Mouse (Mus musculus): ENCODE measurements around the gene Rdh1. TPM values are rescaled to one million over a fixed set of nuclear protein-coding genes. Genes with fewer than 3 reads are reported as not detected.
"Not testable (repeated sequence)": the region's sequence is repeated elsewhere in the genome, so short reads cannot be mapped to it uniquely, and the experiment has no call there.

The Rdh1 gene
- total RNA-seq, 2 experiments from 2014 or later, result 0.23 to 0.28 TPM

- H3K4me3 ChIP-seq, result no peak within 1 kb of the TSS; the same call in 1 of the 2 replicates
- H3K27ac ChIP-seq, result no peak within 1 kb of the TSS
- intact Hi-C loops (cut with DNase I), result no loop called here
- no peak for DNase-seq (ENCODE audit: extremely low spot score in 1 of 2, low spot score in 2 of 2)
- no peak for TF ChIP-seq CTCF (IDR thresholded peaks at IDR 0.05)
These were observed 8.0 kb upstream of the Rdh1 start, which contains the start of gene Gpr182 for GRCm38 (mm10) chr10:127751548-127751947. Gpr182 (minus strand) TSS chr10:127751732.

DNA sequence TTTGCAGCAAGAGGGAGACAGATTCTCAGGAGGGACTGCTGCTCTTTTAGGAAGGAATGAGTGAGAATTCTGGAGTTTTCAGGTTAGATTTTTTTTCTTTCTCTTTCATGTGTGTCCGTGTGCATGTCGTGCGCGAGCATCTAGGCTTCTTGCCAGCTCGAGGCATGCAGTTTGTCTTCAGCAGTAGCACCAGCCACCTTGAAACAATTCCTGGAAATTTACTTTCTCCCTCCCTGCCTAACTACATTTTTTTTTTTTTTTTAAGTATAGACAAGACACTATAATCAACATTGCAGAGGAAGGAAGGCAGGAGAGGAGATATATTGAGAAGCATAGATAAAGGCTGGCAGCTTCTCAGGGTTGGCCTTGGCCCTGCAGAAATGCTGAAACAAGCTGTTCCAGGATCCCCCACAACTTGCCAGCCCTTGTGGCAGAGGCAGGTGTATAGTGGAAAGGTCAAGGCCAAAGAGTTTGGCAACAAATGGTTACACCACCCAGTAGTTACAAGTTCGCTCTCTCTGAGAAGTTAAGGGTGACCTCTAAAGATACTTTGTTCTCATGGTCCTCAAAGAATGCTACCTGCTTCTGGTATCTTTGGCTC lies 4.9 kb upstream of the Rdh1 start:
- no peak for DNase-seq (ENCODE audit: extremely low spot score in 1 of 2, low spot score in 2 of 2)
- Histone ChIP-seq H3K27ac (no peak overlapping the region), H3K4me3 (no peak overlapping the region)
- no peak for TF ChIP-seq CTCF (IDR thresholded peaks at IDR 0.05)
- intact Hi-C loops (cut with DNase I), result no loop called here

DNA sequence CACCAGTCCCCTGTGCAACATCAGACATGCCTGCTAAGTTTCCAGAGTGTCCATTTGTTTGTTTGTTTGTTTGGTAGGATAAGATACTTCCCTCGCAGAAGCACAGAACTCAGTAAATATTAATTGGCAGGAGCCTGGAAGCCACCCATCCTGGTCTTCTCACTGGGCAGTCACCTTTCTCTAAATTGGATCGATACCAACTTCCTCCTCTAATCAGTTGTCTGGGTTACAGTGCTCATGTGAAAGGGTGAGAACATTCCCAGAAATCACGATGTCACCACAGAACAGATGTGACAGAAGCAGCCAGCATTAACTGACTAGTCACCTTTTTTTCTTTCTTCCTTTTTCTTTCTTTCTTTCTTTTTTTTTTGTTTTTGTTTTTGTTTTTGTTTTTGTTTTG lies 4.3 kb upstream of the Rdh1 start:
- no peak for TF ChIP-seq CTCF (IDR thresholded peaks at IDR 0.05)
- no peak overlapping the region for H3K27ac ChIP-seq
- intact Hi-C loops (cut with DNase I), result no loop called here
- no peak overlapping the region for H3K4me3 ChIP-seq
- DNase-seq (ENCODE audit: extremely low spot score in 1 of 2, low spot score in 2 of 2), result no peak

DNA sequence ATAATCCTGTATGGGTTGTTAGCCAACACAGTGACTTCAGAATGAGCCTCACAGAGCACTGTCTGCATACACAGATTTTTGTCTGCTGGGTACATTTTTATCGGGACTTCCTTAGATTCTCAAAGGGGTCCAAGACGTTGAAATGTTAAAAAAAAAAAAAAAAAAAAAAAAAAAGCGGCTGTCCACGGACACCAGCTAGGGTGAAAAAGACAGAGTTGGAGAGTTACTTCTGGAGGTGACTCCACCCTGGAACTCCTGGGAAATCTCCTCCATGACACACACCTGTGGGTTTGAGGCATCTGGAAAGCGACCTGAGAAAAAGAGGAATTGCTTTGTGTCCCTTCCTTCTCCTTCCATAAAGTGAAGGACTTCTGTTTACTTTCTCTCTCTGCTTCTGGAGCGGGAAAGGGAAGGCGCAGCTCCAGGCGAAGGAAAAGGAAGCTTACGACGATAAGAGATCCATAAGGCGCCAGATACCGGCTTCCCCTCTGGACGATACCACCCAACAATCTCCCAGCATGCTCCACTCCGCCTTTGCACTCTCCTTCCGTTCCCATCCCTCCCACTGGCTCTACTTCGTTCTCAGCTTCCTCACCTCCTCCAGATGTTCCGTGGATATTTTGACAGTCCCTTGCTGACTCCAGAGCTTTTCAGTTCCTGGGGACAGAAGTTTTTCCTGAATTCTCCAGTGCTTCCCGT lies 3.6 kb upstream of the Rdh1 start:
- TF ChIP-seq CTCF (IDR thresholded peaks at IDR 0.05), result no peak
- Histone ChIP-seq H3K4me3 (no peak overlapping the region), H3K27ac (no peak overlapping the region)
- no peak for DNase-seq (ENCODE audit: extremely low spot score in 1 of 2, low spot score in 2 of 2)
- intact Hi-C loops (cut with DNase I), result no loop called here

- DNase-seq (ENCODE audit: extremely low spot score in 1 of 2, low spot score in 2 of 2), result not testable (repeated sequence)
These were observed 3.4 kb downstream of the Rdh1 start for GRCm38 (mm10) chr10:127762926-127763325.

DNA sequence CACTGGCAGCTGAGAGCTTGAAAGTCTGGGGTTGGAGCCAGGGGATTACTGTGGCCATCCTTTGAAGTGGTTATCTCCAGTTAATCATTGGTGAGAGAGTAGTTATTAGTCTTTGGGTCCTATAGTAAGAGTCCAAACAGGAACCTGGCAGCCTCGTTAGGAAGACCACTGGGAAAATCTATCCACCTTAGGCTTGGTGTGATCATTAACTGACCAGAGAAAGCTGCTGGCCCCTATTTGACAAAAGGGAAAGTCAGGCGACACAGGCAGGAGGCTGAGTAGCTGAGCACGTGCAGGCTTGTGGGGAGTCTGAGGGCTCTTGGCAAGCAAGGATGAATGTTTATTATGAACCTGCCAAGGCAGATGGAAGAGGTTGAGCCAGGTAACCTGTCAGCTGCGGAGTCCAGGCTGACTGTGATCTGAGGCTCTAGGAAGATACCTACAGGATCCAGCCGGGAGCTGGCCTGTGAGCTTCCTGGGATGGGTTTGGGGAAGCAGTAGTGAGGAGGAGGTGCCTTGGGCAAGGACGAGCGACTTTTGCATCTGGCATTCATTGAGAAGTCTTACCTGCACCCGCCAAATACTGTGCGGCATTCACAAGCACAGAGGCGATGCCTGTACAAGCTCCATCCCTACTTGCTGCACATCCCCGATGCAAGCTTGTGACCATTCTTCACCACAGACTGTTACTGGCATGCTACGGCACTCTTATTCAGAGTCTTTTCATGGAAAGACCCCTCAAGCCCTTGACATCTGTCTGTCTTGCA lies 4.6 kb downstream of the Rdh1 start:
- DNase-seq (ENCODE audit: extremely low spot score in 1 of 2, low spot score in 2 of 2), result no peak
- Histone ChIP-seq H3K4me3 (no peak overlapping the region), H3K27ac (no peak overlapping the region)
- TF ChIP-seq CTCF (IDR thresholded peaks at IDR 0.05), result no peak
- intact Hi-C loops (cut with DNase I), result no loop called here

More at GRCm38 (mm10) chr10:127762926-127763325, 3.4 kb downstream of the Rdh1 start:
- H3K4me3 ChIP-seq; intact Hi-C loops (cut with DNase I); H3K27ac ChIP-seq: not testable (repeated sequence)

DNA sequence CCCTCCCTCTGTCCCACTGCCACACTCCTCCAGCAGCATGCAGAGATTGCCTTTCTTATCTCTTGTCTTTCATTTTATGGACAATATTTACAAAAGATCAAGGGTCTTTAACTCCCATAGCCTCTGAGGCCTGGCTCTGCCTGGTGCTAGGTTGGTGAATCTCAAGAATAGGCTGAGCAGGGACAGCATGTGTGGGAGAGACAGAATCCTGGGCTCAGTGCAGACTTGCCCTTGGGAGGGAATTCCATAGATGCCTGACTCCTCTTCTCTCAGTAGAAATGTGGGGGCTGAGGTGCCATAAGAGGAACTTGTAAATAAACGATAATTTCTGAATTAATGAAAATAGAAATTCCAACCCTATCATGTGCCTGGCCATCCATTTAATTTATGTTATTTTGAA lies 7.0 kb downstream of the Rdh1 start:
- Histone ChIP-seq H3K27ac (no peak overlapping the region), H3K4me3 (no peak overlapping the region)
- no peak for DNase-seq (ENCODE audit: extremely low spot score in 1 of 2, low spot score in 2 of 2)
- no peak for TF ChIP-seq CTCF (IDR thresholded peaks at IDR 0.05)
- intact Hi-C loops (cut with DNase I), result no loop called here

GRCm38 (mm10) chr10:127776011-127776410 lies 16.5 kb downstream of the Rdh1 start, which contains the start of gene Rdh9:
Rdh9 (plus strand) TSS chr10:127776386.
- no peak within 1 kb of the TSS for H3K4me3 ChIP-seq
- no peak for TF ChIP-seq CTCF (IDR thresholded peaks at IDR 0.05)
- no peak for DNase-seq (ENCODE audit: extremely low spot score in 1 of 2, low spot score in 2 of 2)

GRCm38 (mm10) chr10:127782321-127782720 lies 22.8 kb downstream of the Rdh1 start:
- H3K4me3 ChIP-seq; intact Hi-C loops (cut with DNase I); DNase-seq (ENCODE audit: extremely low spot score in 1 of 2, low spot score in 2 of 2); H3K27ac ChIP-seq: not testable (repeated sequence)

More at GRCm38 (mm10) chr10:127776011-127776410, 16.5 kb downstream of the Rdh1 start, which contains the start of gene Rdh9:
- no peak within 1 kb of the TSS for H3K27ac ChIP-seq
- intact Hi-C loops (cut with DNase I), result no loop called here

DNA sequence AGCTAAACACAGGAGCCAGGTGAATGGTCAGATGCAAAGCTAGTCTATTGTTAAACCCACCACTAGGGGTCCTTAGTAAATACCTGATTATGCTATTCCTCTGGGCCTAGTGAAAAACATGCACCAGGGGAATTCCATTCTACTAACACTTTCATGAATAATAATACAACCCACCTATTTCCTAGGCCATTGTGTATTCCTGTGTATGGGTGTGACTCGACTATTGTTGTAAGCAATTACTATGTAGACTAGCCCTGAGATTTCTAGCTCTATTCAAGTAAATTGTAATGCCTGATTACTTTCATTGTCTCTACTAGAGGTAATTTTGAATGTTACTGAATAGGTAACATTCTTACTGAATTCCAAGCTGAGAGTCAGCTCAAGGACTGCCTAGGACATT lies 25.9 kb downstream of the Rdh1 start:
- H3K4me3 ChIP-seq; DNase-seq (ENCODE audit: extremely low spot score in 1 of 2, low spot score in 2 of 2); H3K27ac ChIP-seq; intact Hi-C loops (cut with DNase I): not testable (repeated sequence)

GRCm38 (mm10) chr10:127799295-127799694 lies 39.8 kb downstream of the Rdh1 start:
- H3K27ac ChIP-seq, result no peak overlapping the region
- no peak for DNase-seq (ENCODE audit: extremely low spot score in 1 of 2, low spot score in 2 of 2)
- no peak overlapping the region for H3K4me3 ChIP-seq
- intact Hi-C loops (cut with DNase I), result no loop called here
- no peak for TF ChIP-seq CTCF (IDR thresholded peaks at IDR 0.05)

- Histone ChIP-seq H3K27ac (no peak within 1 kb of the TSS), H3K4me3 (no peak within 1 kb of the TSS)
- intact Hi-C loops (cut with DNase I), result no loop called here
- no peak for DNase-seq (ENCODE audit: extremely low spot score in 1 of 2, low spot score in 2 of 2)
- no peak for TF ChIP-seq CTCF (IDR thresholded peaks at IDR 0.05)
These were observed 41.4 kb downstream of the Rdh1 start, which contains the start of gene Rdh16 for GRCm38 (mm10) chr10:127800891-127801290. Rdh16 (plus strand) TSS chr10:127801152.

All from left cerebral cortex, adult 2 months (tissue).